Mouse (Mus musculus): ENCODE results near the gene Swsap1. TPM values are rescaled to one million over a fixed set of nuclear protein-coding genes. Genes with fewer than 3 reads are reported as not detected.

Swsap1 gene
- polyA plus RNA-seq (2014; fragmentation: Nextera tagmentation; extraction: Ambion mirVana), result 11.4 and 12.8 TPM in 2 replicates

GRCm38 (mm10) chr9:21955570-21956281 is at the start of gene Swsap1:
TSS of gene Swsap1 (plus strand) at chr9:21955755.
- peak; percentile 97 for ATAC-seq (ENCODE audit: low FRiP score, low TSS enrichment)
- H3K27ac ChIP-seq (ENCODE audit: low read depth, low read length), result peak within 1 kb of the TSS; percentile 85
- no peaks in the 10 kb centered on the region; the same call in 1 of the 2 replicates for H3K9me3 ChIP-seq (ENCODE audit: control insufficient read depth, low read length)
- peak within 1 kb of the TSS; percentile 71 for H3K9ac ChIP-seq (ENCODE audit: low read depth, low read length)
- H3K4me3 ChIP-seq (ENCODE audit: low read length), result peak within 1 kb of the TSS; percentile 67
- WGBS, result under 1% methylated on average over 51 of the region's 54 CpGs
- H3K4me1 ChIP-seq (ENCODE audit: control insufficient read depth, insufficient read depth, low read length), result peaks cover 8% of the 10 kb centered on the region
- no peaks in the 10 kb centered on the region; the same call in 1 of the 2 replicates for H3K36me3 ChIP-seq (ENCODE audit: control insufficient read depth, insufficient read depth, low read length)
- H3K4me2 ChIP-seq (replicated peaks; ENCODE audit: low read depth, low read length), result peak within 1 kb of the TSS; percentile 62
- H3K27me3 ChIP-seq (ENCODE audit: control insufficient read depth, insufficient read depth, low read length), result peaks cover 1% of the 10 kb centered on the region; the same call in 1 of the 2 replicates

- Histone ChIP-seq H3K9ac (ENCODE audit: low read depth, low read length) (no peak overlapping the region), H3K4me2 (replicated peaks; ENCODE audit: low read depth, low read length) (no peak overlapping the region), H3K9me3 (ENCODE audit: control insufficient read depth, low read length) (no peaks in the 10 kb centered on the region), H3K4me1 (ENCODE audit: control insufficient read depth, insufficient read depth, low read length) (no peaks in the 10 kb centered on the region), H3K27me3 (ENCODE audit: control insufficient read depth, insufficient read depth, low read length) (no peaks in the 10 kb centered on the region; the same call in 1 of the 2 replicates), H3K4me3 (ENCODE audit: low read length) (no peak overlapping the region), H3K36me3 (ENCODE audit: control insufficient read depth, insufficient read depth, low read length) (no peaks in the 10 kb centered on the region), H3K27ac (ENCODE audit: low read depth, low read length) (no peak overlapping the region)
- ATAC-seq (ENCODE audit: low FRiP score, low TSS enrichment), result no peak
- 80% methylated on average over 11 of the region's 11 CpGs for WGBS
These were observed 47.3 kb upstream of the Swsap1 start for GRCm38 (mm10) chr9:21908216-21908615.

- Histone ChIP-seq H3K27ac (ENCODE audit: low read depth, low read length) (no peak overlapping the region), H3K9ac (ENCODE audit: low read depth, low read length) (no peak overlapping the region), H3K27me3 (ENCODE audit: control insufficient read depth, insufficient read depth, low read length) (no peaks in the 10 kb centered on the region), H3K36me3 (ENCODE audit: control insufficient read depth, insufficient read depth, low read length) (no peaks in the 10 kb centered on the region), H3K9me3 (ENCODE audit: control insufficient read depth, low read length) (no peaks in the 10 kb centered on the region), H3K4me1 (ENCODE audit: control insufficient read depth, insufficient read depth, low read length) (no peaks in the 10 kb centered on the region), H3K4me3 (ENCODE audit: low read length) (no peak overlapping the region), H3K4me2 (replicated peaks; ENCODE audit: low read depth, low read length) (no peak overlapping the region)
- no peak for ATAC-seq (ENCODE audit: low FRiP score, low TSS enrichment)
- 76% methylated on average over 10 of the region's 10 CpGs for WGBS
These were observed 45.9 kb upstream of the Swsap1 start for GRCm38 (mm10) chr9:21909474-21910223.

- 62% methylated on average over 3 of the region's 3 CpGs for WGBS
- Histone ChIP-seq H3K4me1 (ENCODE audit: control insufficient read depth, insufficient read depth, low read length) (no peaks in the 10 kb centered on the region), H3K36me3 (ENCODE audit: control insufficient read depth, insufficient read depth, low read length) (no peaks in the 10 kb centered on the region), H3K9me3 (ENCODE audit: control insufficient read depth, low read length) (no peaks in the 10 kb centered on the region), H3K27me3 (ENCODE audit: control insufficient read depth, insufficient read depth, low read length) (peaks cover 4% of the 10 kb centered on the region; the same call in 1 of the 2 replicates), H3K4me2 (replicated peaks; ENCODE audit: low read depth, low read length) (peak overlapping the region; percentile 98), H3K4me3 (ENCODE audit: low read length) (peak overlapping the region; percentile 66; the same call in 1 of the 2 replicates), H3K9ac (ENCODE audit: low read depth, low read length) (no peak overlapping the region), H3K27ac (ENCODE audit: low read depth, low read length) (no peak overlapping the region)
- no peak for ATAC-seq (ENCODE audit: low FRiP score, low TSS enrichment)
These were observed 38.6 kb upstream of the Swsap1 start for GRCm38 (mm10) chr9:21916851-21917492.

- Histone ChIP-seq H3K9ac (ENCODE audit: low read depth, low read length) (peak overlapping the region; percentile 67), H3K27ac (ENCODE audit: low read depth, low read length) (no peak overlapping the region), H3K4me3 (ENCODE audit: low read length) (peak overlapping the region; percentile 66), H3K4me1 (ENCODE audit: control insufficient read depth, insufficient read depth, low read length) (no peaks in the 10 kb centered on the region), H3K36me3 (ENCODE audit: control insufficient read depth, insufficient read depth, low read length) (no peaks in the 10 kb centered on the region), H3K9me3 (ENCODE audit: control insufficient read depth, low read length) (no peaks in the 10 kb centered on the region), H3K4me2 (replicated peaks; ENCODE audit: low read depth, low read length) (peak overlapping the region; percentile 98), H3K27me3 (ENCODE audit: control insufficient read depth, insufficient read depth, low read length) (peaks cover 4% of the 10 kb centered on the region; the same call in 1 of the 2 replicates)
- 3% methylated on average over 34 of the region's 35 CpGs for WGBS
- ATAC-seq (ENCODE audit: low FRiP score, low TSS enrichment), result peak; percentile 72; the same call in 1 of the 2 replicates
These were observed 38.0 kb upstream of the Swsap1 start for GRCm38 (mm10) chr9:21917493-21918034.

GRCm38 (mm10) chr9:21918035-21918592 is 37.4 kb upstream of the Swsap1 start, which contains the start of gene Rab3d:
TSS of gene Rab3d (minus strand) at chr9:21918192.
- Histone ChIP-seq H3K4me2 (replicated peaks; ENCODE audit: low read depth, low read length) (peak within 1 kb of the TSS; percentile 98), H3K27me3 (ENCODE audit: control insufficient read depth, insufficient read depth, low read length) (peaks cover 4% of the 10 kb centered on the region; the same call in 1 of the 2 replicates), H3K4me1 (ENCODE audit: control insufficient read depth, insufficient read depth, low read length) (no peaks in the 10 kb centered on the region), H3K9me3 (ENCODE audit: control insufficient read depth, low read length) (no peaks in the 10 kb centered on the region), H3K4me3 (ENCODE audit: low read length) (peak within 1 kb of the TSS; percentile 66), H3K27ac (ENCODE audit: low read depth, low read length) (no peak within 1 kb of the TSS), H3K36me3 (ENCODE audit: control insufficient read depth, insufficient read depth, low read length) (no peaks in the 10 kb centered on the region), H3K9ac (ENCODE audit: low read depth, low read length) (peak within 1 kb of the TSS; percentile 67)
- WGBS, result 0% methylated on average over 34 of the region's 36 CpGs
- ATAC-seq (ENCODE audit: low FRiP score, low TSS enrichment), result peak; percentile 96

GRCm38 (mm10) chr9:21918692-21919384 is 36.7 kb upstream of the Swsap1 start:
- ATAC-seq (ENCODE audit: low FRiP score, low TSS enrichment), result no peak
- Histone ChIP-seq H3K36me3 (ENCODE audit: control insufficient read depth, insufficient read depth, low read length) (no peaks in the 10 kb centered on the region), H3K9me3 (ENCODE audit: control insufficient read depth, low read length) (no peaks in the 10 kb centered on the region), H3K27ac (ENCODE audit: low read depth, low read length) (no peak overlapping the region), H3K4me2 (replicated peaks; ENCODE audit: low read depth, low read length) (peak overlapping the region; percentile 98), H3K4me1 (ENCODE audit: control insufficient read depth, insufficient read depth, low read length) (no peaks in the 10 kb centered on the region), H3K9ac (ENCODE audit: low read depth, low read length) (no peak overlapping the region), H3K4me3 (ENCODE audit: low read length) (peak overlapping the region; percentile 66), H3K27me3 (ENCODE audit: control insufficient read depth, insufficient read depth, low read length) (peaks cover 4% of the 10 kb centered on the region; the same call in 1 of the 2 replicates)
- 20% methylated on average over 5 of the region's 5 CpGs for WGBS

- no peak overlapping the region for H3K4me2 ChIP-seq (replicated peaks; ENCODE audit: low read depth, low read length)
- peaks cover 9% of the 10 kb centered on the region for H3K4me1 ChIP-seq (ENCODE audit: control insufficient read depth, insufficient read depth, low read length)
- WGBS, result 92% methylated on average over 4 of the region's 4 CpGs
- no peaks in the 10 kb centered on the region for H3K9me3 ChIP-seq (ENCODE audit: control insufficient read depth, low read length)
- H3K4me3 ChIP-seq (ENCODE audit: low read length), result no peak overlapping the region
- no peaks in the 10 kb centered on the region for H3K27me3 ChIP-seq (ENCODE audit: control insufficient read depth, insufficient read depth, low read length)
- H3K9ac ChIP-seq (ENCODE audit: low read depth, low read length), result no peak overlapping the region
- no peak overlapping the region for H3K27ac ChIP-seq (ENCODE audit: low read depth, low read length)
- no peak for ATAC-seq (ENCODE audit: low FRiP score, low TSS enrichment)
- no peaks in the 10 kb centered on the region; the same call in 1 of the 2 replicates for H3K36me3 ChIP-seq (ENCODE audit: control insufficient read depth, insufficient read depth, low read length)
These were observed 32.5 kb upstream of the Swsap1 start for GRCm38 (mm10) chr9:21923036-21923435.

Measured in kidney, embryonic 14.5 days (tissue).